Mouse (Mus musculus) testis, adult 2 months (tissue): Measurements from ENCODE around the gene Plek. TPM values are rescaled to one million over a fixed set of nuclear protein-coding genes. Genes with fewer than 3 reads are reported as not detected.
"Not testable (repeated sequence)": the region's sequence is repeated elsewhere in the genome, so short reads cannot be mapped to it uniquely, and the experiment has no call there.

Source experiments
- H3K27ac ChIP-seq: fragments of 200-500 bp; 2 replicates; pipeline ENCODE4 v1.5.1; 2012; ENCODE audit warnings: low read depth, low read length; ENCODE audit not compliant: control insufficient read depth, insufficient read depth
- H3K27me3 ChIP-seq: fragments of 200-500 bp; 2 replicates; pipeline ENCODE4 v1.6.1; 2012; ENCODE audit warnings: mild to moderate bottlenecking, low read length, moderate library complexity; ENCODE audit not compliant: control insufficient read depth, insufficient read depth
- H3K36me3 ChIP-seq: fragments of 200-500 bp; 2 replicates; pipeline ENCODE4 v1.6.1; 2012; ENCODE audit warnings: mild to moderate bottlenecking, low read length; ENCODE audit not compliant: control insufficient read depth, insufficient read depth
- H3K4me1 ChIP-seq: fragments of 200-500 bp; 2 replicates; pipeline ENCODE4 v1.6.1; 2012; ENCODE audit warnings: low read length; ENCODE audit not compliant: control insufficient read depth, insufficient read depth
- H3K4me3 ChIP-seq: fragments of 200-500 bp; 2 replicates; pipeline ENCODE4 v1.5.1; 2012; ENCODE audit warnings: low read depth, mild to moderate bottlenecking, low read length, moderate library complexity, mixed read lengths; ENCODE audit not compliant: control insufficient read depth
- CTCF ChIP-seq: fragments of 200-500 bp; IDR thresholded peaks from 2 replicates; pipeline ENCODE4 v1.5.1; 2012; ENCODE audit warnings: low read depth, mild to moderate bottlenecking, inconsistent platforms, low read length, moderate library complexity; ENCODE audit not compliant: control insufficient read depth, insufficient read depth, insufficient replicate concordance
- POLR2A ChIP-seq: fragments of 200-500 bp; IDR thresholded peaks from 2 replicates; pipeline ENCODE4 v1.6.1; 2012; ENCODE audit warnings: low read depth, mild to moderate bottlenecking, inconsistent platforms, low read length, moderate library complexity; ENCODE audit not compliant: control insufficient read depth
- polyA plus RNA-seq: library from polyadenylated mRNA; depleted of rRNA; stranded (reverse); fragments of >200 nt; gene quantifications from 2 replicates; pipeline ENCODE4 v1.2.3, GENCODE M21; 2012; rRNA removed

The Plek gene
- polyA plus RNA-seq = 0.21 and 0.24 TPM in 2 replicates

DNA sequence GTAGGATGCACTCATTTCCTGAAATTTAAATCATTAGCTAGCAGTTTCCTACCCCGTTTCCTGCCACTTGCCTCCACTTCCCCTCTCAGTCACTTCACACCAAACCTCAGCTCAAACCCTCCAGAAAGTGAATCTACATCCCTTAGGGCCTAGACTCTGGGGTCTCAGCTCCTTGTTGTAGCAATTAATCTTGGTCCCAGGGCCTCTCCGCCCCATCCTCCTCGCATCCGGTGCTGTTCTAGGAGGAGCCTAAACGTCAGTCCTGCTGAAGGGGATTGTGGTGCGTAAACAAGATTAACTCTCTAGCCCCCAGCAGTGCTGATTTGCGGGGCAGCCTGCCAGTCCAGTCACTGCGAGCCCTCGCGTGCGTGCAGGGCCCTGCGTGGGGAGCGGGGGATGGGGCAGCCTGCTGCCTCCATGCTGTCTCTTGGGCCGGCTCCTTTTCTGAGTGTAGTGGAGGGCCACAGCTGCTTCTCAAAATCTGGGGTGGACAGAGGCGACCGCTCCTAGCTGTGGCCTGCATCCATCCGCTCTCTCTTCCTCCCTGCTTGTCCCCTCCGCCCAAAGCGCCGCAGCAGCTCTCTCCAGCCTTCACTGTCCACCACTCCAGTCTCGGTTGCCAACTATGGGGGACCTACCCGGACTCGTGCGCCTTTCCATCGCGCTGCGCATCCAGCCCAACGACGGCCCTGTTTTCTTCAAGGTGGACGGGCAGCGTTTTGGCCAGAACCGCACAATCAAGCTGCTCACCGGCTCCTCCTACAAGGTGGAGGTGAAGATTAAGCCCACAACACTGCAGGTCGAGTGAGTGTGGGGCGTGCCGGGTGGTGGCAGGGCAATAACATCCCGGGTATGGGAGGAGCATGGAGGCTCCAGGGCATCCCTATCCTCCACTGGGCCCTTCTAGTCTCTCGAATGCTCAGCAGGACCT is at the start of gene Plek, which contains the start of gene Cnrip1:
Gene Plek, minus strand, starts transcription at position 837 of the 931 bp plus-strand sequence.
Gene Cnrip1, plus strand, starts transcription at position 42 of the 931 bp plus-strand sequence.
- H3K4me1 ChIP-seq = peaks cover 5% of the 10 kb centered on the region
- H3K27me3 ChIP-seq = no peaks in the 10 kb centered on the region
- no peak for TF ChIP-seq POLR2A
- no peak for TF ChIP-seq CTCF
- no peaks in the 10 kb centered on the region for H3K36me3 ChIP-seq
- no peak within 1 kb of the TSS for H3K27ac ChIP-seq
- H3K4me3 ChIP-seq = peak within 1 kb of the TSS; percentile 31

GRCm38 (mm10) chr11:17086106-17086505 is 33.9 kb upstream of the Plek start:
- Histone ChIP-seq H3K4me1 (no peaks in the 10 kb centered on the region), H3K27me3 (no peaks in the 10 kb centered on the region), H3K36me3 (no peaks in the 10 kb centered on the region), H3K27ac (no peak overlapping the region), H3K4me3 (no peak overlapping the region)
- TF ChIP-seq CTCF (no peak), POLR2A (no peak)

DNA sequence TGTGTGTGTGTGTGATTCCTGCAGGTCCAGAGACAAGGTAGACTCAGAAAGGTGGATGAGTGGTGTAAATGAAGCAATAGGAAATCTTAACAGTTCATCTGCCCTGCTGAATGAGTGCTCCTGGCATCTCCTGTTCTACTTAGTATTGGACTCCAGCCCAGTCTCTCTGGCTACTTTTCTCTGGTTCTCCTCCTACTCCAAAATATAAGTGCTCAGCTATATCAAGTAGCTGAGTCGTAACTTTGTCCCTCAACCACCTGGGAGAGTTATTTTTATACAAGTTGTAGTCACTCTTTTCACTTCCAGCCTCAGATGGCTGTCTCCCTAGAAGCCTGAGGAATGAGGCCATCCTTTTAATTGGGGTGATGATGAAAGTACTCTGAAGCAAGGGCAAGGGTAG is 31.7 kb upstream of the Plek start:
- Histone ChIP-seq H3K36me3 (no peaks in the 10 kb centered on the region), H3K27ac (no peak overlapping the region), H3K27me3 (no peaks in the 10 kb centered on the region), H3K4me3 (no peak overlapping the region), H3K4me1 (no peaks in the 10 kb centered on the region)
- no peak for TF ChIP-seq CTCF
- TF ChIP-seq POLR2A = no peak

DNA sequence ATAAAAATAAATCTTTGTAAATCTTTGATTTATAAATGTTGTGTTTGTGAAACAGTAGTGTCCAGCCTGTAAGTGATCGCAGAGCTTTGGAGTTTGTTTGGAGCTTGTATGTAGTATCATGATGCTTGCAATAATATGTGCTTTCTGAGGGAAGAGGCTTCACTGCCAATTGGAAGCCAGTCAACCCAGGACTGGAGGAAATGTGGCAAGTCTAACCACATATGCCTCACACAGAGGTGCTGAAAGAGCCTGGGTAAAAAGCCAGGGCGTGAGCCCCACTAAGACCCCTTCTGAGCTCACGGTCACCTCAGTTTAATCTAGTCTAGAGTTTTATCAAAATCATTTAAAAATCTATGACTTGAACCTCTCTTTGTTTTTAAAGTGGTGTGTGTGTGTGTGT is 31.3 kb upstream of the Plek start:
- Histone ChIP-seq H3K27me3 (no peaks in the 10 kb centered on the region), H3K4me1 (no peaks in the 10 kb centered on the region), H3K4me3 (no peak overlapping the region), H3K36me3 (no peaks in the 10 kb centered on the region), H3K27ac (no peak overlapping the region)
- no peak for TF ChIP-seq POLR2A
- no peak for TF ChIP-seq CTCF

- no peaks in the 10 kb centered on the region for H3K36me3 ChIP-seq
- H3K4me1 ChIP-seq = no peaks in the 10 kb centered on the region
- TF ChIP-seq POLR2A (no peak), CTCF (no peak)
- no peaks in the 10 kb centered on the region for H3K27me3 ChIP-seq
- H3K4me3 ChIP-seq = no peak overlapping the region
- no peak overlapping the region for H3K27ac ChIP-seq
These were observed 30.8 kb upstream of the Plek start for GRCm38 (mm10) chr11:17082953-17083352.

DNA sequence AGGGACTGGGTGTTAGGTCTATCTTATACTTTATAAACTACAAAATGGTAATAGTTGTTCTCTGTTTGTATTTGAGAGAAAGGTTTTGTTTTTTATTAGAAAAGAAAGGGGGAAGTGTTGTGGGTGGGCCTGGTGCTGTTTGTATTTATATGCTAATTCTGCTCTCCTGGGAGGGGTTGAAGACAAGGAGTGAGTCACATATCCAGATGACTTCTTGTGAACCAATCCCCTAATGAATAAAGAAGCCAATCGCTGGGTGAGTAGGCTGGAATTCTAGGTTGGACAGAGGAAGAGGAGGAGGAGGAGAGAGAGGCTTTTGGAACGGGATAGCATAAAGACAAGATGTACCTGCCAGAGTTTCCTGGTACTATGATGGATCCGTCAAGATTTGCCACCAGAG is 29.9 kb upstream of the Plek start:
- no peaks in the 10 kb centered on the region for H3K4me1 ChIP-seq
- no peak overlapping the region for H3K27ac ChIP-seq
- H3K27me3 ChIP-seq = no peaks in the 10 kb centered on the region
- no peak overlapping the region for H3K4me3 ChIP-seq
- TF ChIP-seq POLR2A (no peak), CTCF (no peak)
- no peaks in the 10 kb centered on the region for H3K36me3 ChIP-seq

- TF ChIP-seq CTCF = no peak
- TF ChIP-seq POLR2A = no peak
- H3K27me3 ChIP-seq = no peaks in the 10 kb centered on the region
- no peaks in the 10 kb centered on the region for H3K36me3 ChIP-seq
- H3K4me3 ChIP-seq = no peak overlapping the region
- no peaks in the 10 kb centered on the region for H3K4me1 ChIP-seq
- H3K27ac ChIP-seq = no peak overlapping the region
These were observed 23.5 kb upstream of the Plek start for GRCm38 (mm10) chr11:17075656-17076055.

DNA sequence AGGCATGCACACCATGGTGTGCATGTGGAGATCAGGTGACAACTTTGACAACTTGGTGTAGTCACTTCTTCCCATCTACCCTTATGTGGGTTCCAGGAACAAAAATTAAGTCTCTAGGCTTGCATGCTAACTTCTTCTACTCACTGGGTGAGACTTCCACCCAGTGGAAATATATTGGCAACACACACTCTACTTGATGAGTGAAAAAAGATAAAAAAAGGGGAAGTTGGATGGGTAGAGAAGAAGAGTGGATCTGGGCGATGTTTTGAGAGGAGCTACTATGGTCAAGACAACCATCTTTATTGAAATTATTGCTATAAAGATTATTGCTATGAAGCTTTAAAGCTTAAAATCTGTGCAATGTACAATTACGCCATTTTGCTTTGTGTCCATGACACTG is 17.2 kb upstream of the Plek start:
- not testable (repeated sequence) for H3K27ac ChIP-seq, H3K4me3 ChIP-seq, H3K36me3 ChIP-seq, H3K27me3 ChIP-seq, H3K4me1 ChIP-seq
